Mouse (Mus musculus) kidney, adult 2 months (tissue): ENCODE measurements at regions not wholly inside any gene's neighbourhood (a gene's known extent, or its start where the extent isn't known, plus 50 kb on each side); places are given as distances from the start of the nearest gene placed in this dataset.

ENCODE experiments used
- CTCF ChIP-seq: fragments of 200-500 bp; conservative IDR thresholded peaks from 2 replicates; pipeline ENCODE4 v1.5.1; 2011; ENCODE audit warnings: low read depth, mild to moderate bottlenecking, control low read depth, low read length, moderate library complexity, mixed read lengths; ENCODE audit not compliant: insufficient read depth, insufficient read length
- POLR2A ChIP-seq: fragments of 200-500 bp; IDR thresholded peaks from one replicate; pipeline ENCODE4 v1.6.1; 2011; ENCODE audit warnings: low read depth, low read length, control low read depth

DNA sequence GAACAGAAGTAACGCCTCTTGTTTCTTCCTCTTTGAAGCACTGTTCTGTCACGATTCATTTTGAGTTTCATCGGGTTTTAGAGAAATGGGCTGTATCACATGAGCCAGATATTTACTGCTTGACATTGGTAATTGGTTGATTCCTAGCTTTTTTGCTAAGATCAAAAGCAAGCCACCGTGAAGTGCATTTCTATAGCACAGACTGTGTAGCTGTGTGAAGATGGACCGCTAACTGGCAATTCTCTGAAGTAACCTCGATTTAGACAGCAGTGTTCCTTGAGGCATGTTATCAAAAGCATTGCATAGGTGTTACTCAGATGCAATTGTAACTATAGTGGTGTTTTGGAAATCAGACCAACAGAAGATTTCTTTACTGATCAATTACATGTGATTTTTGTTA, 64.1 kb upstream of the C1qtnf3 start:
- TF ChIP-seq CTCF (no peak), POLR2A (no peak)
